In genomic region chr1:139209796-139210195, GRCm38 (mm10) we compare ENCODE assay signal across 7 mouse cellular contexts.
DNase-seq lines count a peak whose midpoint lies in the region; ATAC-seq lines count a peak whose summit lies in the region.

No protein-coding gene starts in this region.

- peak; percentile 87 for ATAC-seq in lung, embryonic 15.5 days (ENCODE audit: borderline replicate concordance, extremely low read depth, low FRiP score, low TSS enrichment)
- peak; percentile 88 for ATAC-seq in forebrain, embryonic 13.5 days

- H3K4me2 ChIP-seq in lung, embryonic 15.5 days = no peak overlapping the region
- peak overlapping the region; percentile 10; the same call in 1 of the 2 replicates for H3K4me2 ChIP-seq in forebrain, embryonic 13.5 days

- no peak overlapping the region for H3K9ac ChIP-seq in lung, embryonic 15.5 days
- peak overlapping the region; percentile 23; the same call in 1 of the 2 replicates for H3K9ac ChIP-seq in forebrain, embryonic 13.5 days

- no peaks in the 10 kb centered on the region for H3K27me3 ChIP-seq in lung, embryonic 15.5 days
- no peaks in the 10 kb centered on the region for H3K27me3 ChIP-seq in forebrain, embryonic 13.5 days

- H3K27ac ChIP-seq in lung, embryonic 15.5 days = 0 out of 2 replicates have a peak overlapping the region, but pooled peaks have one; percentile 18
- H3K27ac ChIP-seq in forebrain, embryonic 13.5 days = 0 out of 2 replicates have a peak overlapping the region, but pooled peaks have one; percentile 8

- no peak overlapping the region for H3K4me3 ChIP-seq in lung, embryonic 15.5 days
- no peak overlapping the region for H3K4me3 ChIP-seq in forebrain, embryonic 13.5 days

- WGBS in lung, embryonic 15.5 days = 15% methylated on average over 7 of the region's 7 CpGs
- 4% methylated on average over 7 of the region's 7 CpGs for WGBS in forebrain, embryonic 13.5 days

- no peak for DNase-seq in lung, adult 18-20 months
- DNase-seq in left cerebral cortex, adult 9 months (ENCODE audit: low spot score in 2 of 2) = peak; percentile 5 to 40
- DNase-seq in ovary, postnatal 36 days (ENCODE audit: low spot score) = peak; percentile 69
- no peak for DNase-seq in MN1 (ENCODE audit: low spot score)
- no peak for DNase-seq in thymus, postnatal 36 days

- no peaks in the 10 kb centered on the region for H3K36me3 ChIP-seq in lung, embryonic 15.5 days
- no peaks in the 10 kb centered on the region for H3K36me3 ChIP-seq in forebrain, embryonic 13.5 days (ENCODE audit: poor library complexity, severe bottlenecking)

- H3K9me3 ChIP-seq in lung, embryonic 15.5 days = no peaks in the 10 kb centered on the region
- H3K9me3 ChIP-seq in forebrain, embryonic 13.5 days (replicated peaks) = no peaks in the 10 kb centered on the region

- peaks cover 13% of the 10 kb centered on the region for H3K4me1 ChIP-seq in lung, embryonic 15.5 days
- H3K4me1 ChIP-seq in forebrain, embryonic 13.5 days = peaks cover 25% of the 10 kb centered on the region

Comparison
In these comparisons a context has a peak if more than half of its experiments do, and no peak if none do; other contexts are left out.
1. DNase-seq: peak in left cerebral cortex, adult 9 months (2 of 2) and ovary, postnatal 36 days (single experiment); none in lung, adult 18-20 months (0 of 2), MN1 (single experiment) and thymus, postnatal 36 days (0 of 2).